Mouse (Mus musculus) lung, postnatal 36 days (tissue): ENCODE data around the gene Vmn1r192.
"Not testable (repeated sequence)": the region's sequence is repeated elsewhere in the genome, so short reads cannot be mapped to it uniquely, and the experiment has no call there.

ENCODE experiments used
- DNase-seq: peaks from one replicate; pipeline ENCODE4 v3.0.0; 2022; ENCODE audit warnings: mixed read lengths

Vmn1r192 gene

GRCm38 (mm10) chr13:22191041-22191440 is at the start of gene Vmn1r192:
Vmn1r192 (minus strand) TSS chr13:22191141.
- no peak for DNase-seq

DNA sequence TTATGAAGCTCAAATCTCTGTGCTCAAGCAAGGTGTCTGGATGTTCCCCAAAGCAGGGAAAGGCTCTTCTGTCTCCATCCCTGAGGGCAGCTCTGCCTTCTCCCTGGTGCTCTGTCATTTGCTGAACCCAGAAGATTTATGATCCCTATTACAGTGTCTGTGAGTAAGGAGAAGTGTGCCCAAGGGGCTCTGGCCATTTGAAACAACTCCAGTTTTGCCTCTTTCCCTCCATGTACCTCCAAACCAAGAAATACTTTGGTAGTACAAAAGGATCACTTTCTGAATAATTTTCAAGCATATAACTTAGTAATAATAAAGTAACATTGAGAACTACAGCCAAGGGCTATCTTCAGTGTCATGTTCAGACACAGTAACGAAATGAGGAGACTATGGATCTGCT is 32.1 kb upstream of the Vmn1r192 start, which contains the start of gene Vmn1r193:
Vmn1r193 (minus strand) TSS at position 101 of the 400 bp plus-strand sequence.
- not testable (repeated sequence) for DNase-seq

- DNase-seq = not testable (repeated sequence)
Observed at GRCm38 (mm10) chr13:22192756-22193155, 1.8 kb upstream of the Vmn1r192 start.

GRCm38 (mm10) chr13:22190385-22190784 is 556 bp downstream of the Vmn1r192 start:
- no peak for DNase-seq

DNA sequence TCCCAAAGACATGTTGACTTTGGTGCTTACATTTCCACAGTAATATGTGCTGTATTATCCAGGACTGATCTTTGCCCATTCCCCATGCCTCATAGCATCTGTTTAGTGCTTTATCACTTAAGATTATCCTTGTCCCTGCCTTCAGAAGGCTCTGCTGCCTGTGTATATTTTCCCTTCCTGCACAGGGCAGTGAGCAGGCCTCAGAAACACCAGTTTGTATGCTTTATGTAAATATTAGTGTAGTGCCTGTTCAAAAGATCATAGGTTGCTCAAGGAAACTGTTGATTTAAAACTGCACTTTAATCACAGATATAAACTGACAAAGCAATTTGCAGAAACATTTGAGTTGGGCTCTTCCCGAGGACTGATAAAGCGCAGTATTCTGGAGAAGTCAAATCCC is 1.6 kb downstream of the Vmn1r192 start:
- DNase-seq = no peak

DNA sequence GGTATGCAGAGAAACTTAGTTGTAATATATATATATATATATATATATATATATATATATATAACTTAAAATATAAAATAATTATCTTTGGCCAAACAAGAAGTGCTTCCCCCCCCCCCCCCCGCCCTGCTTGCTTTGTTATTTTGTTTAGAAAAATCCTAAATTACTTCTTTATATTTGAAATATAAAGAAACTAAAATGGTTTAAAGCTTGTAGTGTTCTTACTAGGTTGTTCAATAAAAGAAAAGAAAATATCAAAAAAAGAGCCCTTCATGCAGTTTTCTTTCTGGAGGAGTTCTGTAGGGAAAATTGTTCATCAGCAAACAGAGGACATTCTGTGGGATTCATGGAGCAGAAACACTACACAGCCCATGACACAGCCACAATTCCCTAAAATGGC is 7.1 kb downstream of the Vmn1r192 start, which contains the start of gene Vmn1r191:
Vmn1r191 (minus strand) TSS at position 101 of the 400 bp plus-strand sequence.
- DNase-seq = no peak

DNA sequence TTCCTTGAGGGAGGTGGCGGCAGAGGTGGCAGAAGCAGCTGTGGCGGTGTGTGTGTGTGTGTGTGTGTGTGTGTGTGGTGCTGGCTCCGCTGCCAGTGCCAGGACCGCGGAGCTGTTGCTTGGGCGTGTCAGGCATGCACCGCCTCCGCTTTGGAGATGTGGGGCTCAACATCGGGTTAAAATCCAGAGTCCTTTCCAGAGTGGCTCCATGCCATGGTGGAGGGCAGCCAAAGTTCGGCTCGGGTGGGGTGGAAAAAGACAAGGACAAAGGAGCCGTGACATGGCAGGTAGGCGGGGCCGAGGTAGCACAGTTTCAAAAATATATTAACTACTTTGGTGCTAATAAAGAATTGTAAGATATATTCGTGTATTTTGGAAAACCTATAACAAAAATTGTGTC is 22.5 kb downstream of the Vmn1r192 start:
- no peak for DNase-seq

DNA sequence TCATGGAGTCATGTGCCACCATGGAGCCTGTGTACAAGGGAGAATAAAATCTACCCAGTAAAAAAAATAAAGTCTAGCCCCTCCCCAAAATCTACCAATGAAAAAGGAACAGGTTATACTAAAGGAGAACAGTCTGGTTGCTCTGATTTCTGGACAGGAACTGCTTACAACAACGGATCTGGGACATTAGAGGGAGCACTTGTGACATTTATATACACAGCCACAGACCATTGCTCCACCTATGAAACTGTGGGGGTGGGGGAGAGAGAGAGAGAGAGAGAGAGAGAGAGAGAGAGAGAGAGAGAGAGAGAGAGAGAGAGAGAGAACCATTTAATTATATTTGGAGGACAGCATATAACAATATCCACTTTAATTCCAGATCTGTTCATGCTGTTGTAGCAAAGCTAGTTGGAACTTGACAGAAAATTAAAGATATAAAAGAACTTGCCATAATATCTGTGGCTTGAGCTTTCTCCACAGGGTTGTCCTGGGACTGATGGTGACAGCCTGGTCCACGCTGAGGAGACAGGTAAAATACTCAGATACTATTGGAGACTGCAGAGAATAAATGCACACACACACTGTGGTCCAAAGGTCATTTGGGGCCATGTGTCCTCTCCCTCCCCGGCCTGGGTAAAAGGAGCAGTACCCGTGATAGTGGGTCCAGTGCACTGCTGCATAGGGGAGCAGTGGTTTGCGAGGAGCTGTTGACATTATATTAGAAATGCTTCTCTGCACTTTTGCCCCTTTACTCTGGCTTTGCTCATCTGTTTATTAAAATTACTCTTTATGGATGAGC is 54.2 kb downstream of the Vmn1r192 start:
- not testable (repeated sequence) for DNase-seq
